Mouse (Mus musculus): Measurements from ENCODE around the gene Gm42688. TPM values are rescaled to one million over a fixed set of nuclear protein-coding genes. Genes with fewer than 3 reads are reported as not detected.

Gm42688 gene
- polyA plus RNA-seq, 1 experiment from 2014 or later, result 1.9 TPM

- WGBS, result 23% methylated on average over 5 of the region's 5 CpGs
- Histone ChIP-seq H3K27me3 (ENCODE audit: poor library complexity, severe bottlenecking) (no peaks in the 10 kb centered on the region), H3K27ac (peak within 1 kb of the TSS; percentile 91), H3K4me3 (peak within 1 kb of the TSS; percentile 67), H3K36me3 (replicated peaks) (peaks cover 9% of the 10 kb centered on the region; the same call in 1 of the 2 replicates), H3K4me1 (peaks cover 45% of the 10 kb centered on the region), H3K9me3 (no peaks in the 10 kb centered on the region)
- DNase-seq (ENCODE audit: extremely low spot score, low spot score), result no peak
Measured at GRCm38 (mm10) chr6:83125331-83125730, 23.9 kb downstream of the Gm42688 start, which contains the start of gene Ino80b. Gene Ino80b (minus strand): TSS chr6:83125431.

GRCm38 (mm10) chr6:83127419-83127818 lies 26.0 kb downstream of the Gm42688 start:
- H3K36me3 ChIP-seq (replicated peaks), result peaks cover 9% of the 10 kb centered on the region; the same call in 1 of the 2 replicates
- no peak for DNase-seq (ENCODE audit: extremely low spot score, low spot score)
- H3K4me1 ChIP-seq, result peaks cover 32% of the 10 kb centered on the region
- no peaks in the 10 kb centered on the region for H3K9me3 ChIP-seq
- H3K4me3 ChIP-seq, result no peak overlapping the region
- 91% methylated on average over 5 of the region's 5 CpGs for WGBS
- H3K27ac ChIP-seq, result no peak overlapping the region
- no peaks in the 10 kb centered on the region for H3K27me3 ChIP-seq (ENCODE audit: poor library complexity, severe bottlenecking)

- 87% methylated on average over 6 of the region's 6 CpGs for WGBS
- Histone ChIP-seq H3K36me3 (replicated peaks) (no peaks in the 10 kb centered on the region), H3K27me3 (ENCODE audit: poor library complexity, severe bottlenecking) (peaks cover 29% of the 10 kb centered on the region), H3K4me1 (peaks cover 27% of the 10 kb centered on the region), H3K9me3 (no peaks in the 10 kb centered on the region), H3K27ac (no peak overlapping the region), H3K4me3 (no peak overlapping the region)
- no peak for DNase-seq (ENCODE audit: extremely low spot score, low spot score)
Measured at GRCm38 (mm10) chr6:83131469-83132034, 30.1 kb downstream of the Gm42688 start.

GRCm38 (mm10) chr6:83132176-83132919 lies 30.9 kb downstream of the Gm42688 start:
- WGBS, result 90% methylated on average over 9 of the region's 9 CpGs
- Histone ChIP-seq H3K27ac (no peak overlapping the region), H3K36me3 (replicated peaks) (no peaks in the 10 kb centered on the region)

DNA sequence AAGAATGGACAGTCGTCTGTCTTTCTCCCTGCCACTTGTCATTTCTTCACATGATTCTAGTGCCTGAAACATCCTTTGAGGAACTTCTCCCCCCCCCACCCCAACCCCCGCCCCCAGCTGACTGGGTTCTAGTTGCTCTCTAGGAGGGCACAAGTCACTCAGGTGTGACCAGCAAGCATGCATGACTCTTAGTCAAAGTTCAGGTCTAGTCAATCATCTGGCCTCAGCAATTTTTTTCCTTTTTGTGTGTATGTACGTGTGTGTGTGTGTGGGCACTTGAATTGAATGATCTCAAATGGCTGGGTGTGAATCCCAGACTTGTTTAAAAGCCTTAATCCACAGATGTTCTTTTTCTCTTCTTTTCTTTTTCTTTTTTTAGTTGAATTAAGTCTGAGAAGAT lies 32.8 kb downstream of the Gm42688 start:
- Histone ChIP-seq H3K9me3 (no peaks in the 10 kb centered on the region), H3K36me3 (replicated peaks) (no peaks in the 10 kb centered on the region), H3K27ac (no peak overlapping the region), H3K4me3 (no peak overlapping the region), H3K4me1 (peaks cover 53% of the 10 kb centered on the region), H3K27me3 (ENCODE audit: poor library complexity, severe bottlenecking) (peaks cover 30% of the 10 kb centered on the region)
- WGBS, result 70% methylated on average over 3 of the region's 3 CpGs
- DNase-seq (ENCODE audit: extremely low spot score, low spot score), result no peak

More at GRCm38 (mm10) chr6:83132176-83132919, 30.9 kb downstream of the Gm42688 start:
- no peak overlapping the region for H3K4me3 ChIP-seq
- H3K27me3 ChIP-seq (ENCODE audit: poor library complexity, severe bottlenecking), result peaks cover 30% of the 10 kb centered on the region
- H3K4me1 ChIP-seq, result peaks cover 35% of the 10 kb centered on the region
- DNase-seq (ENCODE audit: extremely low spot score, low spot score), result no peak
- no peaks in the 10 kb centered on the region for H3K9me3 ChIP-seq

DNA sequence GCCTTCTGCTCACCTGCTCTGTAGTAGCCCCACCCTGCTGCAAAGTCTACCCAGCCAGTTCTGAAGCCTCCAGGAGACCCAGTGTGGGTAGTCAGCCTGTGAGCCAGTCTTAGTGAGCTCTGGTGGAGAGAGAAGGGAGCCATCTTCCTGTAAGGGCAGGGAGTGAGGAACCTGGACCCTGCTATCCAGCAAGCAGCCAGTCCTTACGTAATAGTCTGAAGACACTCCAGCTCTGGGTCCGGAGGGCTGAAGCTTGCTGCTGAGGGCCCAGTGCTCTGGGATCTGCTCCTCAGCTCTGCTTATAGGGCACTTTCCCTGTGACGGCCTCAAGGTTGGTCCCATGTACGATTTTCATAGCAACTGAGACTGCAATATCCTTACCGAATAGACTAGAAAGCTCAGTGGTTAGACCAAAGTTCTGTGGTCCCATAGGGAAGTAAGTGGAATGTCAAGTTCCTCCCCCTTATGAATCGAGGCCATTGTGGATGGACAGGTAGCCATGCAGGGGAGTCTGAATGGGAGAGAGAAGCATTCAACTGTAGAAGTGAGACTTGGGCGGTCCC lies 33.6 kb downstream of the Gm42688 start, which contains the start of gene Rtkn:
Gene Rtkn, plus strand, starts transcription at position 513 of the 563 bp plus-strand sequence.
- H3K4me1 ChIP-seq, result peaks cover 61% of the 10 kb centered on the region
- 54% methylated on average over 7 of the region's 7 CpGs for WGBS
- peak within 1 kb of the TSS; percentile 97 for H3K27ac ChIP-seq
- no peak for DNase-seq (ENCODE audit: extremely low spot score, low spot score)
- H3K36me3 ChIP-seq (replicated peaks), result peaks cover 7% of the 10 kb centered on the region
- peak within 1 kb of the TSS; percentile 64 for H3K4me3 ChIP-seq
- peaks cover 30% of the 10 kb centered on the region for H3K27me3 ChIP-seq (ENCODE audit: poor library complexity, severe bottlenecking)
- H3K9me3 ChIP-seq, result no peaks in the 10 kb centered on the region

DNA sequence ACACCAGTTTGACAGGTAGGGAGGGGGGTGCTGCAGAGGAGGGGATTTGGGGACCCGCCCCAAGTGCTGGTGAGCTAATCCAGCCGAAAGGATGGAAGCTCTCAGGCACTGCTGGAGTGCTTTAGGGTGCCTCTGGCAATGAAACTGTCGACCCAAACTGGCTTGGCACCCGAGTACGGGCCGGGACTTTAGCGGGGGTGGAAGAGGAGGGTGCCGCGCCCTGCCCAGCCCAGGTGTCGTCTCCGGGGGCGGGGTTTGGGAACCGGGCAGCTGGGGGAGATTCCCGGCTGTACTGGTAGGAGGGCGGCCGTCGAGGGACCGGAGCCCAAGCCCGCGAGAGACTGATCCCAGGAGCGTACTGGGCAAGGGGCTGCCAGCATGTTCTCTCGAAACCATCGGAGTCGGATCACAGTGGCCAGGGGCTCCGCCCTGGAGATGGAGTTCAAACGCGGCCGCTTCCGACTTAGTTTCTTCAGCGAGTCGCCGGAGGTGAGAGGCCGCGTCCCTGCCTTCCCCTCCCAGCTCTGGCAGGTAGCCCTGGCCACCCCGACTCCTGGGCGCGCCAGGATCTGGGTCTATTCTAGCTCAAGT lies 34.2 kb downstream of the Gm42688 start:
- peak overlapping the region; percentile 97 for H3K27ac ChIP-seq
- H3K4me3 ChIP-seq, result peak overlapping the region; percentile 64
- DNase-seq (ENCODE audit: extremely low spot score, low spot score), result no peak
- peaks cover 9% of the 10 kb centered on the region for H3K36me3 ChIP-seq (replicated peaks)
- peaks cover 31% of the 10 kb centered on the region for H3K27me3 ChIP-seq (ENCODE audit: poor library complexity, severe bottlenecking)
- 2% methylated on average over 37 of the region's 37 CpGs for WGBS
- H3K4me1 ChIP-seq, result peaks cover 64% of the 10 kb centered on the region
- H3K9me3 ChIP-seq, result no peaks in the 10 kb centered on the region

DNA sequence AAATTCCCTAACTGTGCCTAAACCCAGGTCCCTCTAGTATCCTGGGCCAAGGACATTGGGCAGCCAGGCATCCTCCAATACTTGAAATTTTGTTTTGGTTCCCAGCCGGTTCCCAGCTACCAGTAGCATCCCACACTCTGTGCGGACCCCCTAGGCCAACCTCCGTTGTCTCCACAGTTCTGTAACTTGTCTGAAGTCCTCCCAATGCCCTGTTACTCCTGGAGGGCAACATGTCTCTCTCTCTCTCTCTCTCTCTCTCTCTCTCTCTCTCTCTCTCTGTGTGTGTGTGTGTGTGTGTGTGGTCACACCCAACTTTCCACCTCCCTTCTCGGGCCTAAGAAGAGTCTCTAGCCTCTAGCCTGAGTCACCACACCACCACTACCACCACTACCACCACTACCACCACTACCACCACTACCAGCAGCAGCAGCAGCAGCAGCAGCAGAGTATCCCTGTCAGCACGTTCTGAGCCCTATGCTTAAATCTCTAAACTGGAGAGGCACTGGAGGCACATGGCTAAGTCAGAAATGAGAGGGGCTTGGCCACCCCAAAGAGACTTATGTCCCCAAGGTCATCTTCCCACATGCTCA lies 35.0 kb downstream of the Gm42688 start:
- Histone ChIP-seq H3K4me3 (peak overlapping the region; percentile 64), H3K27ac (peak overlapping the region; percentile 97), H3K27me3 (ENCODE audit: poor library complexity, severe bottlenecking) (peaks cover 38% of the 10 kb centered on the region), H3K9me3 (no peaks in the 10 kb centered on the region), H3K4me1 (peaks cover 71% of the 10 kb centered on the region), H3K36me3 (replicated peaks) (peaks cover 9% of the 10 kb centered on the region)
- WGBS, result 10% methylated on average over 5 of the region's 5 CpGs
- no peak for DNase-seq (ENCODE audit: extremely low spot score, low spot score)

- under 1% methylated on average over 26 of the region's 26 CpGs for WGBS
- Histone ChIP-seq H3K27me3 (ENCODE audit: poor library complexity, severe bottlenecking) (peaks cover 45% of the 10 kb centered on the region), H3K27ac (peak overlapping the region; percentile 97), H3K36me3 (replicated peaks) (peaks cover 9% of the 10 kb centered on the region), H3K4me1 (peaks cover 78% of the 10 kb centered on the region), H3K4me3 (peak overlapping the region; percentile 64), H3K9me3 (no peaks in the 10 kb centered on the region)
- peak; percentile 87 for DNase-seq (ENCODE audit: extremely low spot score, low spot score)
Measured at GRCm38 (mm10) chr6:83136881-83137575, 35.6 kb downstream of the Gm42688 start.

DNA sequence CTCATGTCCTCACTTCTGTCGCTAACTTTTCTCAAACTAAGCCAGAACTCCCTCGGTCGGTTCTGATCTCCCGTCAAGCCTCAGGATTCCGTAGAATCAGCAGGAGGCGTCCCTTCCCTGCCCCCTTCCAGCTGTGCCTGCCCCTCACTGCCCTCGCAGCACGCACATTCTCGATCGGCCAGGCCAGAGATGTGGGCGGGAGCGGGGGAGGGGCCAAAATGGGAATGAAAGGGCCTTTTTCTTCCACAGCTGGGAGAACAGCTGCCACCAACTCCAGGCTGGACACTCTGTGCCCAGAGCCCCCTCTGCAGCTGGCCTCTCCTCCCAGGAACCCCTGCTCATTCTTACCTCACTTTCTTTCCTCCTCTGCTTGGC lies 36.1 kb downstream of the Gm42688 start:
- H3K4me1 ChIP-seq, result peaks cover 83% of the 10 kb centered on the region

GRCm38 (mm10) chr6:83138056-83138455 lies 36.6 kb downstream of the Gm42688 start:
- peaks cover 9% of the 10 kb centered on the region for H3K36me3 ChIP-seq (replicated peaks)
- H3K4me3 ChIP-seq, result peak overlapping the region; percentile 64
- H3K4me1 ChIP-seq, result peaks cover 88% of the 10 kb centered on the region
- no peaks in the 10 kb centered on the region for H3K9me3 ChIP-seq
- H3K27ac ChIP-seq, result peak overlapping the region; percentile 97
- H3K27me3 ChIP-seq (ENCODE audit: poor library complexity, severe bottlenecking), result peaks cover 55% of the 10 kb centered on the region
- under 1% methylated on average over 11 of the region's 11 CpGs for WGBS
- peak; percentile 71 for DNase-seq (ENCODE audit: extremely low spot score, low spot score)

More for the DNA sequence above, 36.1 kb downstream of the Gm42688 start:
- Histone ChIP-seq H3K27me3 (ENCODE audit: poor library complexity, severe bottlenecking) (peaks cover 50% of the 10 kb centered on the region), H3K27ac (peak overlapping the region; percentile 97), H3K9me3 (no peaks in the 10 kb centered on the region), H3K36me3 (replicated peaks) (peaks cover 9% of the 10 kb centered on the region), H3K4me3 (peak overlapping the region; percentile 64)
- DNase-seq (ENCODE audit: extremely low spot score, low spot score), result peak; percentile 94
- WGBS, result under 1% methylated on average over 12 of the region's 12 CpGs

DNA sequence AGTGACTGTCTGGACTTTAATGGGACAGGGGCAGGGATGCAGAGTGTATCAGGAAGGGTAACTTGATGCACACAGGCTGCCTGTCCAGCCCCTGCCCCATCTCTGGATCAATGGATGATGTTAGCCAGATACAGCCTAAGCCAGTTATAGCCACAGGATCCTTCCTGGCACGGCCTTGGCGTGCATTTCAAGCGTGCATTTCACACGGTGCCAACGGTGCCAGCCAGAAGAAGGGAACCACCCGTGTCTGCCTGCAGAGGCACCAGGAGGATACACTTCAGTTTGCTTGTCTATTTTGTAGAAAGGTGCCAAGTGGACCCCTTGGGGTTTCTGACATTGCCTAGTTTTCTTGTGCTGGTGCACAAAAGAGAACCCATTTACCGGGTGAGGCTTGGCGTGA lies 38.6 kb downstream of the Gm42688 start:
- H3K4me3 ChIP-seq, result 0 out of 2 replicates have a peak overlapping the region, but pooled peaks have one; percentile 3
- H3K4me1 ChIP-seq, result peaks cover 84% of the 10 kb centered on the region
- no peak for DNase-seq (ENCODE audit: extremely low spot score, low spot score)
- H3K9me3 ChIP-seq, result no peaks in the 10 kb centered on the region
- WGBS, result 90% methylated on average over 8 of the region's 8 CpGs
- peaks cover 9% of the 10 kb centered on the region for H3K36me3 ChIP-seq (replicated peaks)
- H3K27me3 ChIP-seq (ENCODE audit: poor library complexity, severe bottlenecking), result peaks cover 42% of the 10 kb centered on the region
- 0 out of 2 replicates have a peak overlapping the region, but pooled peaks have one; percentile 11 for H3K27ac ChIP-seq
